Mouse (Mus musculus) brain, embryonic 18.5 days (tissue): ENCODE data around the gene Pttg1ip.

ENCODE experiments used
- DNase-seq: peaks from one replicate; pipeline ENCODE4 v3.0.0-alpha.2; 2012; ENCODE audit warnings: low read depth, low spot score

Gene Pttg1ip

DNA sequence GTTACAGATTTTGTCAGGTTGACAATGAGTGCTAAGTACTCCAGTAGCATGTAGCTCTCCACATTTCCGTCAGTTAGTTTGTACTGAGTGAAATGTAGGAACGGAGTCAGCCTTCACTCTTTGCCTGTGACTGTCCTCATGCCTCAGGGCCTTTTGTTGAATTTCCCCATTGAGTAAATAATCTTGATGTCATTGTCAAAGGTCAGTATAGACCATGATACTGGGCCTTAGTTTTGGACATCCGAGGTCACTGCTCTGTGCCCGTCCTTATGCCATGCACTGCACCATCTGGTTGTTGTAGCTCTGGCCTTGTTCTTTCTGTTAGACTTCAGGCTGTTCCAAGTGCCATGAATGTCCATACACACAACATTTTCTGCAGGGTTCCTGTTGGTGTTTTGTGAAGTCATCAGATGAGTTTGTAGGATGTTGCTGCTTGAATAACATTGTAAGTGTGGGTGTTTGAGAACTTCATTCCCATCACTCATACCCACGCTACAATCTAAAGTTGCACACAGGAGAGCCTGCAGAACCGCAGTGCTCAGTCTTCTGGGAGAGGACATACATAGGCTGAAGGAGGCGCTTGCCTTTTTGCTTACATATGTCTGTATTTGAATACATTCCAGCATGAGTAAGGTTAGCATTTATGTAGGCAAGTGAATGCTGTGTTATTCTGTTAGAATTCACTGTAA, 54.9 kb downstream of the Pttg1ip start:
- DNase-seq = no peak

DNA sequence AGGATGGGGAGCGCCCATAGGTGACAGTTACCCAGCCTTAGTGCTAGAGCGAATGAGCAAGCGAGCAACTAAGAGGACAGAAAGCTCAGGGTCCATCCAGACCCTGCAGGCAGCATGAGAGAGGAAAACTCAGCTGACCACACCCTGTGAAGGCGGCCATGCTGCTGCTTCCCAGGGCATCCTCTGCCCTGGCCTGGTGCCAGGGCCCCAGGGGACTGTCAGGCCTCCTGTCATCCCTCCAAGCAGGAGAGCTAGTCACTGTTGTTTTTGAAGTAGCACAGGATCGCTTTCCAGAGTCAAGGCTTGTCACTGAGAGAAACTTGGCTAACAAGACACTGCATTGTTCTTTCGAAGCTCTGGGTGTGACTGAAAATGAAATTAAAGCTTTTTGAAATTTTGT, 57.4 kb downstream of the Pttg1ip start:
- no peak for DNase-seq

- no peak for DNase-seq
Observed at GRCm38 (mm10) chr10:77643160-77643559, 61.6 kb downstream of the Pttg1ip start.

- no peak for DNase-seq
Observed at GRCm38 (mm10) chr10:77645571-77645970, 64.1 kb downstream of the Pttg1ip start.

- no peak for DNase-seq
Observed at GRCm38 (mm10) chr10:77647461-77647860, 65.9 kb downstream of the Pttg1ip start.

DNA sequence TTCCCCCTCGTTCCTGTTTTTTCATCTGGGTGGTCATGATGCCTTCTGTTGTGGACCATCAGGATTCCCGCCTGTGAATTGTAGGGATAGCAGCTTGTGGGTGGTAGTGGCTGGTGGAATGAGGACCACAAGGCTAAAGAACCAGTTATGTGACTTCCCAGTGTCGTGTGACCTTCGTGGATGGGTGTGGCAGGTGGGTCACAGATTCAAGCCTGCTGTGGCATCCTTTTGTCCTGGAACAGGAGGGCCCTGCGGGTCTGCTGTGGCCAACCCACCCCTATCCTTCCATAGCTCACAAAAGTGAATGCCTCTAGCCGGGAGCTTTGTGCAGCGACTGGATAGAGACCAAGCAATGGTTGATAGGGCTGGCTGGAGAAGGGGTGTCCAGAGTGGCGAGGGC, 66.4 kb downstream of the Pttg1ip start:
- DNase-seq = no peak
